Mouse (Mus musculus) neural tube, embryonic 15.5 days (tissue): ENCODE results near the gene Hoxa3. TPM values are rescaled to one million over a fixed set of nuclear protein-coding genes. Genes with fewer than 3 reads are reported as not detected.
A peak's percentile ranks its signal among the peaks of the same experiment; 100 is the strongest.

ENCODE experiments used
- ATAC-seq: fragments of 200-750 bp; cut with Nextera tagmentation; 2 replicates; pipeline ENCODE4 v1.8.0; 2017; ENCODE audit warnings: mild to moderate bottlenecking, moderate TSS enrichment, moderate library complexity; ENCODE audit not compliant: low FRiP score
- H3K27ac ChIP-seq: fragments of 300-500 bp; sonication (generic); replicated peaks from 2 replicates; pipeline ENCODE4 v1.5.1; 2015; ENCODE audit warnings: mild to moderate bottlenecking, inconsistent platforms
- H3K27me3 ChIP-seq: fragments of 300-500 bp; sonication (generic); replicated peaks from 2 replicates; pipeline ENCODE4 v1.6.1; 2015; ENCODE audit warnings: inconsistent platforms
- H3K36me3 ChIP-seq: fragments of 300-500 bp; sonication (generic); 2 replicates; pipeline ENCODE4 v1.6.1; 2015; ENCODE audit warnings: inconsistent platforms
- H3K4me1 ChIP-seq: fragments of 300-500 bp; sonication (generic); 2 replicates; pipeline ENCODE4 v1.6.1; 2015; ENCODE audit warnings: inconsistent platforms
- H3K4me2 ChIP-seq: fragments of 300-500 bp; sonication (generic); 2 replicates; pipeline ENCODE4 v1.6.1; 2015; ENCODE audit warnings: inconsistent platforms, mild to moderate bottlenecking, moderate library complexity
- H3K4me3 ChIP-seq: fragments of 300-500 bp; sonication (generic); replicated peaks from 2 replicates; pipeline ENCODE4 v1.5.1; 2015; ENCODE audit warnings: mild to moderate bottlenecking, inconsistent platforms
- H3K9ac ChIP-seq: fragments of 300-500 bp; sonication (generic); replicated peaks from 2 replicates; pipeline ENCODE4 v1.6.1; 2015; ENCODE audit warnings: mild to moderate bottlenecking, inconsistent platforms
- H3K9me3 ChIP-seq: fragments of 300-500 bp; sonication (generic); replicated peaks from 2 replicates; pipeline ENCODE4 v1.6.1; 2016; ENCODE audit warnings: inconsistent platforms
- WGBS: fragments of 180-500 bp; shearing (Covaris S2); methylation state at CpG from one replicate; pipeline ENCODE4 v1.1.7; 2015; ENCODE audit warnings: mixed read lengths; 5-methylcytosine and 5-hydroxymethylcytosine counted together
- polyA plus RNA-seq: library from polyadenylated mRNA; unstranded; fragments of >200 nt; fragmentation: Nextera tagmentation; extraction: Ambion mirVana; gene quantifications from 2 replicates; pipeline ENCODE4 v1.2.1, GENCODE M21; 2015

Gene Hoxa3
- polyA plus RNA-seq, result 10.7 and 14.6 TPM in 2 replicates

- peak; percentile 74 for ATAC-seq
- Histone ChIP-seq H3K4me3 (peak within 1 kb of the TSS; percentile 81), H3K9me3 (no peaks in the 10 kb centered on the region), H3K27ac (peak within 1 kb of the TSS; percentile 100), H3K4me1 (peaks cover 57% of the 10 kb centered on the region), H3K9ac (peak within 1 kb of the TSS; percentile 99), H3K4me2 (peak within 1 kb of the TSS; percentile 85), H3K36me3 (no peaks in the 10 kb centered on the region), H3K27me3 (no peaks in the 10 kb centered on the region)
- 4% methylated on average over 38 of the region's 38 CpGs for WGBS
These were observed at the start of gene Hoxa3, which contains the start of gene Gm28308 for GRCm38 (mm10) chr6:52213119-52213986. Gene Hoxa3 (minus strand): TSS chr6:52213336. Gene Gm28308 (minus strand): TSS chr6:52213339.

GRCm38 (mm10) chr6:52262463-52263320 lies 49.6 kb upstream of the Hoxa3 start:
- Histone ChIP-seq H3K36me3 (no peaks in the 10 kb centered on the region), H3K27ac (no peak overlapping the region), H3K4me3 (no peak overlapping the region), H3K4me2 (no peak overlapping the region), H3K9me3 (no peaks in the 10 kb centered on the region), H3K4me1 (peaks cover 11% of the 10 kb centered on the region), H3K9ac (no peak overlapping the region), H3K27me3 (peaks cover 79% of the 10 kb centered on the region)
- no peak for ATAC-seq
- 1% methylated on average over 24 of the region's 24 CpGs for WGBS

GRCm38 (mm10) chr6:52261751-52262462 lies 48.8 kb upstream of the Hoxa3 start:
- H3K4me2 ChIP-seq, result no peak overlapping the region
- H3K9me3 ChIP-seq, result no peaks in the 10 kb centered on the region
- H3K9ac ChIP-seq, result no peak overlapping the region
- 3% methylated on average over 9 of the region's 9 CpGs for WGBS
- no peak overlapping the region for H3K27ac ChIP-seq
- H3K4me3 ChIP-seq, result no peak overlapping the region
- H3K27me3 ChIP-seq, result peaks cover 82% of the 10 kb centered on the region
- no peak for ATAC-seq
- no peaks in the 10 kb centered on the region for H3K36me3 ChIP-seq
- H3K4me1 ChIP-seq, result peaks cover 11% of the 10 kb centered on the region

- Histone ChIP-seq H3K36me3 (no peaks in the 10 kb centered on the region), H3K4me1 (peaks cover 11% of the 10 kb centered on the region), H3K27me3 (peaks cover 81% of the 10 kb centered on the region), H3K9ac (no peak within 1 kb of the TSS), H3K4me2 (peak within 1 kb of the TSS; percentile 48), H3K4me3 (peak within 1 kb of the TSS; percentile 20), H3K27ac (no peak within 1 kb of the TSS), H3K9me3 (no peaks in the 10 kb centered on the region)
- ATAC-seq, result peak; percentile 53; the same call in 1 of the 2 replicates
- WGBS, result under 1% methylated on average over 56 of the region's 72 CpGs
These were observed 47.8 kb upstream of the Hoxa3 start, which contains the start of gene Hoxa13 for GRCm38 (mm10) chr6:52260654-52261575. Gene Hoxa13 (minus strand): TSS chr6:52260880.

- under 1% methylated on average over 39 of the region's 39 CpGs for WGBS
- peak overlapping the region; percentile 15 for H3K4me3 ChIP-seq
- ATAC-seq, result no peak
- peaks cover 11% of the 10 kb centered on the region for H3K4me1 ChIP-seq
- H3K4me2 ChIP-seq, result peak overlapping the region; percentile 48
- no peak overlapping the region for H3K9ac ChIP-seq
- H3K27me3 ChIP-seq, result peaks cover 78% of the 10 kb centered on the region
- no peak overlapping the region for H3K27ac ChIP-seq
- H3K36me3 ChIP-seq, result no peaks in the 10 kb centered on the region
- H3K9me3 ChIP-seq, result no peaks in the 10 kb centered on the region
These were observed 46.7 kb upstream of the Hoxa3 start for GRCm38 (mm10) chr6:52259811-52260261.

- H3K4me3 ChIP-seq, result peak overlapping the region; percentile 15; the same call in 1 of the 2 replicates
- 2% methylated on average over 24 of the region's 25 CpGs for WGBS
- no peak for ATAC-seq
These were observed 46.1 kb upstream of the Hoxa3 start for GRCm38 (mm10) chr6:52259081-52259790.

GRCm38 (mm10) chr6:52256956-52257355 lies 43.8 kb upstream of the Hoxa3 start:
- WGBS, result under 1% methylated on average over 6 of the region's 6 CpGs
- Histone ChIP-seq H3K4me3 (no peak overlapping the region), H3K4me1 (peaks cover 19% of the 10 kb centered on the region), H3K27ac (no peak overlapping the region), H3K9me3 (no peaks in the 10 kb centered on the region), H3K36me3 (no peaks in the 10 kb centered on the region), H3K27me3 (peaks cover 72% of the 10 kb centered on the region), H3K4me2 (no peak overlapping the region), H3K9ac (no peak overlapping the region)
- no peak for ATAC-seq

More at GRCm38 (mm10) chr6:52259081-52259790, 46.1 kb upstream of the Hoxa3 start:
- Histone ChIP-seq H3K9ac (no peak overlapping the region), H3K27me3 (peaks cover 76% of the 10 kb centered on the region), H3K4me2 (no peak overlapping the region), H3K9me3 (no peaks in the 10 kb centered on the region), H3K36me3 (no peaks in the 10 kb centered on the region), H3K27ac (no peak overlapping the region), H3K4me1 (peaks cover 11% of the 10 kb centered on the region)

GRCm38 (mm10) chr6:52253511-52254500 lies 40.7 kb upstream of the Hoxa3 start:
- no peak overlapping the region for H3K9ac ChIP-seq
- ATAC-seq, result no peak
- no peaks in the 10 kb centered on the region for H3K36me3 ChIP-seq
- no peak overlapping the region for H3K27ac ChIP-seq
- H3K4me2 ChIP-seq, result peak overlapping the region; percentile 16
- 0 out of 2 replicates have a peak overlapping the region, but pooled peaks have one; percentile 8 for H3K4me3 ChIP-seq
- 2% methylated on average over 59 of the region's 59 CpGs for WGBS
- peaks cover 8% of the 10 kb centered on the region; the same call in 1 of the 2 replicates for H3K4me1 ChIP-seq
- peaks cover 84% of the 10 kb centered on the region for H3K27me3 ChIP-seq
- H3K9me3 ChIP-seq, result no peaks in the 10 kb centered on the region

GRCm38 (mm10) chr6:52252775-52253376 lies 39.7 kb upstream of the Hoxa3 start:
- H3K27me3 ChIP-seq, result peaks cover 83% of the 10 kb centered on the region
- H3K4me1 ChIP-seq, result peaks cover 8% of the 10 kb centered on the region; the same call in 1 of the 2 replicates
- H3K9ac ChIP-seq, result no peak overlapping the region
- no peaks in the 10 kb centered on the region for H3K36me3 ChIP-seq
- H3K4me2 ChIP-seq, result peak overlapping the region; percentile 16
- H3K4me3 ChIP-seq, result 0 out of 2 replicates have a peak overlapping the region, but pooled peaks have one; percentile 8
- WGBS, result 3% methylated on average over 34 of the region's 35 CpGs
- H3K27ac ChIP-seq, result no peak overlapping the region
- no peak for ATAC-seq
- no peaks in the 10 kb centered on the region for H3K9me3 ChIP-seq
